Mouse (Mus musculus) limb, embryonic 13.5 days (tissue): ENCODE results near the gene Tbc1d10b. TPM values are rescaled to one million over a fixed set of nuclear protein-coding genes. Genes with fewer than 3 reads are reported as not detected.
A peak's percentile ranks its signal among the peaks of the same experiment; 100 is the strongest.

Experiments used
- ATAC-seq: fragments of 200-750 bp; cut with Nextera tagmentation; 2 replicates; pipeline ENCODE4 v1.8.0; 2017; ENCODE audit warnings: low read depth, moderate number of reproducible peaks, moderate TSS enrichment; ENCODE audit not compliant: low FRiP score
- H3K27ac ChIP-seq: fragments of 300-500 bp; sonication (generic); 2 replicates; pipeline ENCODE4 v1.5.1; 2015; ENCODE audit warnings: inconsistent platforms, mild to moderate bottlenecking, moderate library complexity
- H3K27me3 ChIP-seq: fragments of 300-500 bp; sonication (generic); 2 replicates; pipeline ENCODE4 v1.6.1; 2015; ENCODE audit warnings: mild to moderate bottlenecking, inconsistent platforms
- H3K36me3 ChIP-seq: fragments of 300-500 bp; sonication (generic); 2 replicates; pipeline ENCODE4 v1.6.1; 2015; ENCODE audit warnings: inconsistent platforms, mild to moderate bottlenecking, moderate library complexity
- H3K4me1 ChIP-seq: fragments of 300-500 bp; sonication (generic); 2 replicates; pipeline ENCODE4 v1.6.1; 2015; ENCODE audit warnings: inconsistent platforms
- H3K4me2 ChIP-seq: fragments of 300-500 bp; sonication (generic); replicated peaks from 2 replicates; pipeline ENCODE4 v1.6.1; 2015; ENCODE audit warnings: inconsistent platforms, mild to moderate bottlenecking, moderate library complexity
- H3K4me3 ChIP-seq: fragments of 300-500 bp; sonication (generic); 2 replicates; pipeline ENCODE4 v1.5.1; 2015; ENCODE audit warnings: moderate library complexity, mild to moderate bottlenecking, inconsistent platforms
- H3K9ac ChIP-seq: fragments of 300-500 bp; sonication (generic); 2 replicates; pipeline ENCODE4 v1.6.1; 2015; ENCODE audit warnings: mild to moderate bottlenecking, inconsistent platforms
- H3K9me3 ChIP-seq: fragments of 300-500 bp; sonication (generic); 2 replicates; pipeline ENCODE4 v1.6.1; 2016; ENCODE audit warnings: inconsistent platforms
- WGBS: fragments of 180-500 bp; shearing (Covaris S2); methylation state at CpG from one replicate; pipeline ENCODE4 v1.1.7; 2015; 5-methylcytosine and 5-hydroxymethylcytosine counted together
- polyA plus RNA-seq: library from polyadenylated mRNA; unstranded; fragments of >200 nt; fragmentation: Nextera tagmentation; extraction: Ambion mirVana; gene quantifications from 2 replicates; pipeline ENCODE4 v1.2.1, GENCODE M21; 2015

The Tbc1d10b gene
- polyA plus RNA-seq, 1 experiment from 2014 or later = 31.7 TPM

DNA sequence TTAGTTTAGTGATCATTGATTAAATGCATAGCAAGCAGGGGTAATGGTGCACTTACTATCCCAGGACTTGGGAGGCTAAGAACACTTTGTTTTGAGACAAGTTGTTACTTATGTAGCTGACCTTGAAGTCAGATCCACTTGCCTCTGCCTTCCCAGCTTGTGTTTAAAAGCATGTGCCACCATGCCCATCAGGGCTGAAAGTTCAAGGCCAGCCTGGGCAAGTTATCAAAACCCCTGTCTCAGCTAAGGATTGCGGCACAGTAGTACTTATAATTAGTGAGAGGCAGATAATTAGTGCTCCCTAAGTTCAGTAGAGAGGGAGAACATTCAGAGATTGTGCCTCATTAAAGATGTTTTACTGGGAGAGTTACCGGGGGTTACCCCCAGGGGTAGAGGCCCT, 26.5 kb upstream of the Tbc1d10b start:
- peak overlapping the region; percentile 79 for H3K4me2 ChIP-seq
- H3K27me3 ChIP-seq = no peaks in the 10 kb centered on the region
- peak overlapping the region; percentile 92 for H3K4me3 ChIP-seq

DNA sequence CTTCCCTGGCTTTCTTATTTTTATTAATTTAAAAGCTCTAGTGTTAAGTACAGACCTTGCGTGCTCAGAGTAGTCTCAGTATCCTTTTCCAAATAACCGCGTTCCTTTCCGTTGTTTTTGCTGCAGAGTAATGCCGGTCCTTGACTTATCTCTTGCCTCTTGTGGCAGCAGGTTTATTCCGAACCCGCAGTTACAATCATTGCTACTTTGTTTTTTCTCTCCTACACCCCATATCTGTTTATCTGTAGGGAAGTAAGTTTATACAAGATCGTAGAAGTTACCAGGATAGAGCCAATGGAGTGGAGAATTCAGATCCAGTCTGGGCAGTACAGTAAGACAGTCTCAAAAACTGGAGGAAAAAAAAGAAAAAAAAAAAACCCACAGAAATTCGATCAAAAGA, 25.5 kb upstream of the Tbc1d10b start:
- WGBS = 8% methylated on average over 9 of the region's 9 CpGs
- peaks cover 67% of the 10 kb centered on the region for H3K36me3 ChIP-seq
- H3K27ac ChIP-seq = peak overlapping the region; percentile 97
- H3K4me3 ChIP-seq = peak overlapping the region; percentile 92
- H3K9me3 ChIP-seq = no peaks in the 10 kb centered on the region
- H3K27me3 ChIP-seq = no peaks in the 10 kb centered on the region
- H3K9ac ChIP-seq = peak overlapping the region; percentile 97
- ATAC-seq = no peak
- H3K4me1 ChIP-seq = peaks cover 36% of the 10 kb centered on the region
- H3K4me2 ChIP-seq = peak overlapping the region; percentile 79

More for the DNA sequence above, 26.5 kb upstream of the Tbc1d10b start:
- Histone ChIP-seq H3K9ac (0 out of 2 replicates have a peak overlapping the region, but pooled peaks have one; percentile 35), H3K36me3 (peaks cover 67% of the 10 kb centered on the region), H3K27ac (no peak overlapping the region), H3K4me1 (peaks cover 34% of the 10 kb centered on the region), H3K9me3 (no peaks in the 10 kb centered on the region)
- ATAC-seq = no peak
- WGBS = 73% methylated on average over 2 of the region's 2 CpGs

- peaks cover 36% of the 10 kb centered on the region for H3K4me1 ChIP-seq
- no peaks in the 10 kb centered on the region for H3K9me3 ChIP-seq
- no peaks in the 10 kb centered on the region for H3K27me3 ChIP-seq
- peak overlapping the region; percentile 97 for H3K9ac ChIP-seq
- peak overlapping the region; percentile 79 for H3K4me2 ChIP-seq
- peak; percentile 17; the same call in 1 of the 2 replicates for ATAC-seq
- peaks cover 64% of the 10 kb centered on the region for H3K36me3 ChIP-seq
- H3K4me3 ChIP-seq = peak overlapping the region; percentile 92
- H3K27ac ChIP-seq = peak overlapping the region; percentile 97
- under 1% methylated on average over 27 of the region's 27 CpGs for WGBS
These were observed 25.1 kb upstream of the Tbc1d10b start for GRCm38 (mm10) chr7:127233368-127233749.

- Histone ChIP-seq H3K4me3 (peak within 1 kb of the TSS; percentile 92), H3K4me2 (peak within 1 kb of the TSS; percentile 79), H3K9ac (peak within 1 kb of the TSS; percentile 97), H3K4me1 (peaks cover 36% of the 10 kb centered on the region), H3K27me3 (no peaks in the 10 kb centered on the region), H3K27ac (peak within 1 kb of the TSS; percentile 97), H3K36me3 (peaks cover 58% of the 10 kb centered on the region), H3K9me3 (no peaks in the 10 kb centered on the region)
- under 1% methylated on average over 64 of the region's 64 CpGs for WGBS
- ATAC-seq = peak; percentile 92
These were observed 24.5 kb upstream of the Tbc1d10b start, which contains the start of the genes Zfp553 and Sept1 for GRCm38 (mm10) chr7:127232622-127233367. Gene Zfp553 (plus strand): TSS chr7:127233061. Gene Sept1 (minus strand): TSS chr7:127233130.

- ATAC-seq = no peak
- Histone ChIP-seq H3K4me1 (peaks cover 36% of the 10 kb centered on the region), H3K36me3 (peaks cover 51% of the 10 kb centered on the region)
These were observed 23.8 kb upstream of the Tbc1d10b start for GRCm38 (mm10) chr7:127231826-127232621.

DNA sequence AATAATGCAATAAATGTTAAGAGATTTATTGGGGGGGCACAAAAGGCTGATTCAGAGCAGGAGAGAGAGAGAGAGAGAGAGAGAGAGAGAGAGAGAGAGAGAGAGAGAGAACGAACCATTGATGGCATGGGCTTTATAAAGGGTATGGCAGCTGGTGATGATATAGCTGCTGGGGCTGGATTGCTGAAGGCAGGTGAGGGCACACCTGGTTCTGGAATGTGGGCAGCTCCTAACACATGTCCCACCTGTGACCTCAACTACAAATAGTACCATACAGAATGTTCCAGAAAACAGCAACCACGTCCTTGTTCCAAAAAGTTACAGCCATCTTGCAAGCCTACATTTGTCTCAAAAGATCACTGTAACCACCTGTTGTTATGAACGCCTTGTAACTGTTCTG, 23.1 kb upstream of the Tbc1d10b start:
- H3K4me1 ChIP-seq = peaks cover 36% of the 10 kb centered on the region
- peak overlapping the region; percentile 97 for H3K9ac ChIP-seq
- no peaks in the 10 kb centered on the region for H3K9me3 ChIP-seq
- H3K27ac ChIP-seq = no peak overlapping the region
- WGBS = 69% methylated on average over 3 of the region's 3 CpGs
- peak overlapping the region; percentile 92 for H3K4me3 ChIP-seq
- H3K36me3 ChIP-seq = peaks cover 44% of the 10 kb centered on the region
- H3K27me3 ChIP-seq = no peaks in the 10 kb centered on the region
- peak overlapping the region; percentile 79 for H3K4me2 ChIP-seq
- ATAC-seq = no peak

More at GRCm38 (mm10) chr7:127231826-127232621, 23.8 kb upstream of the Tbc1d10b start:
- WGBS = 9% methylated on average over 20 of the region's 20 CpGs
- H3K27ac ChIP-seq = peak overlapping the region; percentile 97
- peak overlapping the region; percentile 97 for H3K9ac ChIP-seq
- peak overlapping the region; percentile 79 for H3K4me2 ChIP-seq
- peak overlapping the region; percentile 92 for H3K4me3 ChIP-seq
- H3K27me3 ChIP-seq = no peaks in the 10 kb centered on the region
- no peaks in the 10 kb centered on the region for H3K9me3 ChIP-seq

DNA sequence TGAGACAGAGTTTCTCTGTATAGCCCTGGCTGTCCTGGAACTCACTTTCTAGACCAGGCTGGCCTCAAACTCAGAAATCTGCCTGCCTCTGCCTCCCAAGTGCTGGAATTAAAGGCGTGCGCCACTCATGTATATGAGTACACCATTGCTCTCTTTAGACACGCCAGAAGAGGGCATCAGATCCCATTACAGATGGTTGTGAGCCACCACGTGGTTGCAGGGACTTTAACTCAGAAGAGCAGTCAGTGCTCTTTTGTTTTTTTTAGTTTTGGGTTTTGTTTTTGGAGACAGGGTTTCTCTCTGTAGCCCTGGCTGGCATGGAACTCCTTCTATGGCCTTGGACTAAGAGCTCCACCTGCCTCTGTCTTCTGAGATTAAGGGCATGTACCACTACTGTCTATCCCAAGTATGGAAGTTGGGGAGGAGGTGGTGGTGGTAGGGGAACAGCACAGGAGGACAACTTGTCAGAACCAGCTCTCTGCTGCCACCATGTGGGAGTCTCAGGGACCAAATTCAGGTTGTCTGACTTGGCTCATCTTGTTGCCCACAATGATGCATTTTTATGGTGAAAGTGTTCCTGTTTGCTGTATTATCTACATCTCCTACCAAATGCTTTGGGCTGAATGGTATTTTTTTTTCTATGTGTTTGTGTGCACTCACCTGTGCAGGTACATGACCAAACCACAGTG, 20.5 kb upstream of the Tbc1d10b start:
- no peak overlapping the region for H3K9ac ChIP-seq
- H3K27ac ChIP-seq = no peak overlapping the region
- no peaks in the 10 kb centered on the region for H3K9me3 ChIP-seq
- H3K27me3 ChIP-seq = no peaks in the 10 kb centered on the region
- WGBS = 69% methylated on average over 4 of the region's 4 CpGs
- ATAC-seq = no peak
- peaks cover 30% of the 10 kb centered on the region for H3K36me3 ChIP-seq
- H3K4me2 ChIP-seq = no peak overlapping the region
- peaks cover 23% of the 10 kb centered on the region for H3K4me1 ChIP-seq
- no peak overlapping the region for H3K4me3 ChIP-seq

DNA sequence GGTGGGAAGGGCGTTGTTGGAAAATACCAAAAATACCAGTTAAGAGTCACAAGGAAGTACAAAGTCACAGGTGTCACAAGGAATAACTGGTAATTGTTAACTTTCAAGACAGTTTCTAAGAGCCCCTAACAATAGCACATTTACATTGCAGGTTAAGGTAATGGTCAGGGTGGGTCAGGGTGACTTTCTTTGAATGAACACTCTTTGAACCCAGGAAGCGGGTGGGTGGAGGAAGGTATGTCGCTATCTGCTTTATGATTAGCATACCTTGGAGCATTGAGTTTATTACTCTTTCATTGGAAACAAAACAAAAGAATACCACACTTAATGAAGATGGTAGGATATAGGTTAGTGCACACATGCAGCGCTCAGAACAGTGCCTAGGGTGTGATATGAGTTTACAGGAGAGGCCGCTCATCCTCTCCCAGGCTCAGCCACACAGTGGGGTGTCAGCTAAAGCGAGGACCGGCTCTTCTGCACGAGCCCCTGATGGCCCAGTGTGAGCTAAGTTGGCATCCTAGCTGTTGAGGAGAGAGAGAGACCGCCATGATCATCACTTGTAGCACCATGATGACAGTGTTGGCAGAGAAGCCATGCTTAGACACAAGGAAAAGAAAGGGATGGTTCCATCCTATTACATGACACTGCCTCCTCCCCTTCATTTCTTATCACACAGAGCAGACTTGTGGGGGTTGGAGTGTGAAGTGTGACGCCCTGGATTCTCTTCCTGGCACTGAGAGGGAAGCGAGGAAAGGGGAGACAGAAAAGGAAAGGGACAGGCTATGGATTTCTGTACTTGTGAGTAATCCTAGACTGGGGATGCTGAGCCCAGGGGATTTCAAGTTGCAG, 17.1 kb upstream of the Tbc1d10b start:
- Histone ChIP-seq H3K27me3 (no peaks in the 10 kb centered on the region), H3K4me1 (peaks cover 7% of the 10 kb centered on the region), H3K4me3 (no peak overlapping the region), H3K36me3 (peaks cover 21% of the 10 kb centered on the region), H3K9ac (no peak overlapping the region), H3K4me2 (no peak overlapping the region), H3K9me3 (no peaks in the 10 kb centered on the region), H3K27ac (no peak overlapping the region)
- WGBS = 86% methylated on average over 11 of the region's 11 CpGs
- ATAC-seq = no peak

DNA sequence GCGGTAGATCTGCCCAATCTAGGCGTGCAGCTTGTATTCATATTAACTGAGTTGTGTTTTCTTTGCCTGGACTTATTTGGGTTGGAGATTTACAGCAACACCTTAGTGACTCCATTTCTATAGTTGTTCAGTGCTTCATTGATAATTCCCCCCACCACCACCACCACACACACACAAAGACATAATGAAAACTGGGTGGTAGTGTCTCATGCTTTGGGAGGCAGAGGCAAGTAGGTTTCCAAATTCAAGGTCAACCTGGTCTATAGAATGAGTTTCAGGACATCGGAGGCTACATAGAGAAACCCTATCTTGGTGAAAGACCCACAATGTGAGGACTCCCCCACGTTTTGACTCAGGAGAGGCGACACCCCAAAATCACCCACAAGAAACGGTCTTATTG, 16.3 kb upstream of the Tbc1d10b start:
- Histone ChIP-seq H3K4me2 (no peak overlapping the region), H3K4me1 (no peaks in the 10 kb centered on the region), H3K27me3 (no peaks in the 10 kb centered on the region), H3K27ac (no peak overlapping the region), H3K4me3 (no peak overlapping the region), H3K9ac (no peak overlapping the region), H3K36me3 (peaks cover 13% of the 10 kb centered on the region), H3K9me3 (no peaks in the 10 kb centered on the region)
- ATAC-seq = no peak
- WGBS = 90% methylated on average over 6 of the region's 6 CpGs

DNA sequence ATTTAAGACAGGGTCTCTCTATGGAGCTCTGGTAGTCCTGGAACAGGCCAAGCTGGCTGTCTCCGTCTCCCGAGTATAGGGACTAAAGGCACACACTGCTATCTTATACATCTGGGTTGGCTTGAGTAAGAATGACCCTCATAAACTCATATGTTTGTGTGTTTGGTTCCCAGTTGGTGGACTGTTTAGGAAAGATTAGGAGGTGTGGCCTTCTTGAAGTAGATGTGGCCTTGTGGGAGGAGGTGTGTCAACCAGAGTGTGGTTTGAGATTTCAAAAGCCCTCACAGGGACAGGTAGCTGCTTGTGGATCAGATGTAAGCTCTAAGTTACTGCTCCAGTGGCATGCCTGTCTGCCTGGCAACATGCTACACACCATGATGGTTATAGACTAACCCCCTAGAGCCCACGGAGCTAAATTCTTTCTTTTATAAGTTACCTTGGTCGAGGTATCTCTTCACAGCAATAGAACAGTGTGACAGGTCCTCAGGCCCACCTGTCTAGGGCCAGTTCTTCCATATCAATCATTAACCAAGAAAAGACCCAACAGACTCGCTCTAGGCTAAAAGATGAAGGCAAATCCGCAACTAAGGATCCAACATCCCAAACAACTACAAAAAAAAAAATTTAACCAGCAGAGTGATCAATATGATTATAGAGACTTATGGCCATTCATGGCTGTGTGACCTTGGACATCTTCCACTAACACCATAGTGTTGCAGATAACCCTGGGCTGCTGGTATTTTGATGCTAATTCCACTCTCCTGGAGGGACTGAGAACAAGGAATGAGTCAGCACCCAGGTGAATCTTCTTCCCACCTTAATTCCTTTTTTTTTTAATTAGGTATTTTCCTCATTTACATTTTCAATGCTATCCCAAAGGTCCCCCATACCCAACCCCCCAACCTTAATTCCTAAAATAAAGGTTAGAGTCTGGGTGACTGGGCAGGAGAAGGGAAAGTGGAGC, 15.5 kb upstream of the Tbc1d10b start:
- 84% methylated on average over 6 of the region's 6 CpGs for WGBS
- no peaks in the 10 kb centered on the region for H3K27me3 ChIP-seq

More for the DNA sequence above, 15.5 kb upstream of the Tbc1d10b start:
- Histone ChIP-seq H3K27ac (no peak overlapping the region), H3K9me3 (no peaks in the 10 kb centered on the region), H3K36me3 (peaks cover 5% of the 10 kb centered on the region; the same call in 1 of the 2 replicates), H3K4me3 (no peak overlapping the region), H3K9ac (no peak overlapping the region), H3K4me1 (no peaks in the 10 kb centered on the region), H3K4me2 (no peak overlapping the region)
- ATAC-seq = no peak
